Mouse (Mus musculus): Measurements from ENCODE around the gene Med24.

DNA sequence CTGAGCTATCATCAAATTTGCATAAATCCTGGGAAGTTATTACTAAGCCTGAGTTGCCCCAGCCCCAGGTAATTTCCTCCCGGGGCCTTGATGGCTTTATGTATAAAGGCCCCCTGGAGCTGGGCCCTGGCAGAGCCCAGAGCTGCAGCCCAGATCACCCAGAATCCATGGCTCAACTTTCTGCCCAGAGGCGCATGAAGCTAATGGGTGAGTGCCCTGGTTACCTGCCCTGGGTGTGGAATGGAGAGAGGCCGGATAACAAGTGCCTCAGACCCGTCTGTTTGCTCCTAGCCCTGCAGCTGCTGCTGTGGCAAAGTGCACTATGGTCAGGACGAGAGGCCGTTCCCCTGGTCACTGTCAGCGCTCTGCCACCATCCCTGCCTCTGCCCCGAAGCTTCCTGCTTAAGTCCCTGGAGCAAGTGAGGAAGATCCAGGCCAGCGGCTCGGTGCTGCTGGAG lies 28.0 kb downstream of the Med24 start, which contains the start of gene Csf3:
- TF ChIP-seq CTCF (IDR thresholded peaks at IDR 0.05) (no peak), POLR2A (IDR thresholded peaks at IDR 0.05; ENCODE audit: insufficient read depth, low read depth, low read length) (no peak)
